Mouse (Mus musculus): ENCODE results near the gene Lrch3.

The Lrch3 gene

DNA sequence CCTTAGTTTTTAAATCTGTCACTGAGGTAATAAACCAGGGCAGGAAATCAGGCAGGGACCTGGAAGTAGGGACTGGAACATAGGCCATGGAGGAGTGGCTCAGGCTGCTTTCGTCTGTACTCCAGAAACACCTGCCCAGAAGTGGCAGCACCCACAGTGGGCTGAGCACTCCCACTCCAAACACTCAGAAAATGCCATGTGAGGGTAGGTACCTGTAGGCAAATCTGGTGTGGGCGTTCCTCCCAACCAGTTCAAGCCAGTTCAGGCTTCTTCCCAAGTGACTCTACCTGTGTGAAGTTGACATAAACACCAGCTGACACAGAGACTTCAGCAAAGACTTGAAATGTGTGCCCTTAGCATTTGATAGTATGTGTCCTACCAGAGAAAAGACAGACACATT, 70.7 kb downstream of the Lrch3 start:
- DNase-seq (ENCODE audit: low spot score), result no peak

DNA sequence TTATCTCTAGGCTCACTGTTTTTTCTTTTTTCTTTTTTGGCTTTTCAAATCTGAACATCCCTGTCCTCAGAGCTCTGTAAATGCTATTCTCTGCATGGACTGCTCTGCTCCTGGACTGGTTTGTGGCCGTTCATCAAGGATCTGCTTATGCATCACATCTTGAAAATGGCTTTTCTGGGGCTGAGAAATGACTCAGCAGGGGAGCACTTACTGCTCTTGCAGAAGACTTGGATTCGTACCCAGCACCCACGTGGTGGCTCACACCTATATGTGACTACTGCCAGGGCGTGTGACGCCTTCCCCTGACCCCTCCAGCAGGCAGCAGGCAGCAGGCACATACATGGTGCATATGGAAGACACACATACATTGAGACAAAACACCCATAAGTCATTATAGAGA, 78.3 kb downstream of the Lrch3 start:
- DNase-seq (ENCODE audit: low spot score), result no peak

DNA sequence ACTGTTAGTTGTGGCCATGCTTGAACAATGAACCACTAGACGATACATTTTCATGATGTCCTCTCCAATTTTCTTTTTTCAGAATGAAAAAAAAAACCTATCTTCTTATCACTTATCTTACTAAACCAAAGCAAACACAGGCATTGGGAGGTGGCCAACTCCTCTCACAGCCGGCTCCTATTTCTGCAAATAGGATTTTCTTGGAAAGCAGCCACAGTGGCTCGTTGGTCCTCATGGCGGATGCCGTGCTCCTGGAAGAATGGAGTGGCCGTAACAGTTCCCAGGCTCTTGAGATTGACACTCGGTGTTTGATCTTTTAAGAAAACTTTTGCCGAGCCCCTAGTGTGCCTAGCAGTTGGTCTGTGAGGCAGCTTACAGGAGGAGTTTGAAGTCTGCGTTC, 91.3 kb downstream of the Lrch3 start:
- DNase-seq (ENCODE audit: low spot score), result peak; percentile 5

GRCm38 (mm10) chr16:33006888-33007287, 93.0 kb downstream of the Lrch3 start:
- DNase-seq (ENCODE audit: low spot score), result no peak

- DNase-seq (ENCODE audit: low spot score), result no peak
These were observed 93.5 kb downstream of the Lrch3 start for GRCm38 (mm10) chr16:33007436-33007835.

- no peak for DNase-seq (ENCODE audit: low spot score)
These were observed 96.3 kb downstream of the Lrch3 start for GRCm38 (mm10) chr16:33010166-33010565.

DNA sequence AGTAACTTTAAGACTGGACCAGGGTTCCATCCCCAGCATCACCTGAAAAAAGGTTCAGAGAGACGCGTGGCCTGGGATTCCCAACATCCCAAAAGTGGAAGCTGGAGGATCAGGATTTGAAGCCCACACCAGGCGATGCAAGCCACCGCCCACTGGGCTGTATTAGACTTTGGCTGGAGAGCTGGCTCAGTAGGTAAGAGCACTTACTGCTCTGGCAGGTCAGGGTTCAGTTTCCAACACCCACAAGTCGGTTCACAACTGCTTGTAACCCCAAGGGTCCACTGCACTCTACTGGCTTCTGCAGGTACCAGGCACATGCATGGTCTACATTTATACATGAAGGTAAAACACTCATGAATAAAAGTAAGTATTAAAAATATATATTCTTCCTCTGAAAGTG, 99.9 kb downstream of the Lrch3 start:
- no peak for DNase-seq (ENCODE audit: low spot score)

DNA sequence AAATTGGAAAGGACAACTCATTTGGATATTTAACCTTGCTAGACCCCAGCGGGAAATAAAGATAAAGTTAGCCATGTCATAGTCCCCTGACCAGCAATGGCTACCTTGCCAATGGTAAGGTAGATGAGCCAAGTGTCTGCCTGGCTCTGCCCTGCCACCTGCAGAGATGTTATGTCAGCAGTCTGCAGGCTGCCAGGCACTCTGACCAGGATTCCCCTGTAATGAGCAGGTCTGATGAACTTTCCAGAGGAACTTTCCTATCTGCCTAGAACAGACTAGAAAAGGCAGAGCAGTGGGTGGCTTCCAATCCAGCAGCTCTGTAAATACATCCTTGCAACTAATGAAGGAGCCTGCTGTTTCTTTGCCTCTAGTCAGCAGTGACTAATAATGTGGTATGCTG, 101.0 kb downstream of the Lrch3 start:
- no peak for DNase-seq (ENCODE audit: low spot score)

GRCm38 (mm10) chr16:33015396-33015907, 101.6 kb downstream of the Lrch3 start:
- no peak for DNase-seq (ENCODE audit: low spot score)

DNA sequence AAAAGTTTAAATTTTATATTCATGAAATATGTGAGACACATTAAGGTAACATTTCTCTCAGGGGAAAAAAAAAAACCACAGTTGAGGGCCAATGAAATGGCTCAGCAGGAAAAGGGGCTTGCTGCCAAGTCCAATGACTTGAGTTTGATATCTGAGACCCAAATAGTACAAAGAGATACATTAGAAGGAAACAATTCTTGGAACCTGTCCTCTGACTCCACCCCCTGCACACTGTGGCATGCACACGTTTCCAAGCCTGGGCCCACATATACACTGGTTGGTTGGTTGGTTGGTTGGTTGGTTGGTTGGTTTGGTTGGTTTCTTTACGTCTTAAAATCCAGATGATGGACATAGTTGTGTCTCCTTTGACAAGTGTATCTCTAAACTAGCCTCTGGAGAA, 102.1 kb downstream of the Lrch3 start:
- no peak for DNase-seq (ENCODE audit: low spot score)

DNA sequence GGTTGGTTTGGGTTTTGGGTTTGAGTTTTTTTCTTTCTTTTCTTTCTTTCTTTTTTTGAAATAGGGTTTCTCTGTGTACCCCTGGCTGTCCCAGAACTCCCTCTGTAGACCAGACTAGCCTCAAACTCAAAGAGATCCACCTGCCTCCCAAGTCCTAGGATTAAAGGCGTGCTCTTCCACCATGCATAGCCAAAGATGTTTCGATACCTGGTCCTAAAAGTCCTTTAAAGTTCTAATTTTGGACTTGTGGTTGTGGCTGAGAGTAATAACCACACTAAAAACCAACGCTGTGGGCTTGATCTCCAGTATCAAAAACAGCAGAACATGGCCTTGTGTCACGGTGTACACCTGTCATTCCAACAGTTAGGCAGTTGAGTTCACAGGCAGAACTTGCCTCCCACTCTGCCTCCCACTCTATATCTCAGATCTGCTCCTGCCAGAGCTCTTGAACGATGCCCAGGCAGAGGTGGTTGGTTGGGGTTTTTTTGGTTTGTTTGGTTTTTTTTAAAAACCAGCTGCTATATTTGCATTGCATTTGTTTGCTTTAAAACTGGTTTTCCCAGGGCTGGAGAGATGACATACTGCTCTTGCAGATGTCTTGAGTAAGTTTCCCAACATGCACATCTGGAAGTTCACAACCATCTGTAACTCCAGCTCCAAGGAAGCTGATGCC, 103.9 kb downstream of the Lrch3 start:
- no peak for DNase-seq (ENCODE audit: low spot score)

- DNase-seq (ENCODE audit: low spot score), result no peak
These were observed 105.3 kb downstream of the Lrch3 start for GRCm38 (mm10) chr16:33019117-33019770.

DNA sequence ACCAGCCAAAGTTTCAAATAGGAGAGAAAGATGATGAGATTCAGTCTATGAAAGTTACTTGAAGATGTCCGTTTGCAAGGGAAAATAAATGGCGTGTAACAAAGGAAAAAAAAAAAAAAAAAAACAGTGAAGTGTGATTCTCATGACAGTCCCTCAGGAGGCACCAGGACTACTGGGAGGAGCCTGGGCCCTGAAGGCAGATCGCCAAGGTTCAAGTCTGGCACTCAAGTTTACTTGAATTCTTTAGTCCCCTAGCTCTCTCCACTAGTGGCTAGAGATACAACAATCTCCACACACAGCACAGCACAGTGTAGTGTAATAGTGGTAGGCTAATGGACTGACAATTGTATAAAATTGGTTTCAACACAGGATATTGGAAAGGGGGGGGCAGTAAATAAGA, 107.5 kb downstream of the Lrch3 start:
- no peak for DNase-seq (ENCODE audit: low spot score)

DNA sequence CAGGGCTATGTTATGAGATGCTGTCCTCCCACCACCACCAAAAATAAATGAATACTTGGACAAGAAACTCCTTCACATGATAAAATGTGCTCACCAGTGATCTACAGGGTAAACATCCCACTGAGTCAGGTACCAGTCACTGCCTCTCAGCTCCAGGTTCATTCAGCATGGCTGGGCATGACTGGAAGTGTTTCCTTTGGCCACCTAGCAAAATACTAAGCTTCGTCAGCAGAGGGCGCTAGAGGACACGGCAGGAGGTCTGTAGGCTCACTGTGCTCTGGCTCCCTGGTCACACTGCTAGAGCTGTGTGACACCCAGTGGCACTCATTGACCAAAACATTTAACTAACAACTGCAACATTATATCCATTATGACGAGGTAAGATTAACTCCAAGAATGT, 109.8 kb downstream of the Lrch3 start:
- DNase-seq (ENCODE audit: low spot score), result peak; percentile 88

GRCm38 (mm10) chr16:33024456-33025104, 110.7 kb downstream of the Lrch3 start:
- no peak for DNase-seq (ENCODE audit: low spot score)

GRCm38 (mm10) chr16:33026357-33026756, 112.5 kb downstream of the Lrch3 start:
- no peak for DNase-seq (ENCODE audit: low spot score)

DNA sequence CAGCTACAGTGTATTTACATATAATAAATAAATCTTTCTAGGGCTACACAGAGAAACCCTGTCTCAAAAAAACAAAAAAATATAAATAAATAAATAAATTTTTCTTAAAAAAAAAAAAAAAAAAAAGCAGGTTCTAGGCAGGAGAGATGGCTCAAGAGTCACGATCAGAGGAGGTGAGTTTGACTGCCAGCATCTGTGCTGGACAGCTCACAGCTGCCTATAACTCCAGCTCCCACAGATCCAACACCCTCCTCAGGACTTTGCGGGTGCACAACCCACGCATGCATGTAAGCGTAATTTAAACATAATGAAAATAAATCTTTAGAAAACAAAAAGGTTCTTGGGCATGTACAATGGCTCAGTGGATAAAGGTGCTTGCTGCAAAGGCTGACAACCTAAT, 122.1 kb downstream of the Lrch3 start:
- DNase-seq (ENCODE audit: low spot score), result no peak

- DNase-seq (ENCODE audit: low spot score), result no peak
These were observed 128.8 kb downstream of the Lrch3 start for GRCm38 (mm10) chr16:33042682-33043081.

DNA sequence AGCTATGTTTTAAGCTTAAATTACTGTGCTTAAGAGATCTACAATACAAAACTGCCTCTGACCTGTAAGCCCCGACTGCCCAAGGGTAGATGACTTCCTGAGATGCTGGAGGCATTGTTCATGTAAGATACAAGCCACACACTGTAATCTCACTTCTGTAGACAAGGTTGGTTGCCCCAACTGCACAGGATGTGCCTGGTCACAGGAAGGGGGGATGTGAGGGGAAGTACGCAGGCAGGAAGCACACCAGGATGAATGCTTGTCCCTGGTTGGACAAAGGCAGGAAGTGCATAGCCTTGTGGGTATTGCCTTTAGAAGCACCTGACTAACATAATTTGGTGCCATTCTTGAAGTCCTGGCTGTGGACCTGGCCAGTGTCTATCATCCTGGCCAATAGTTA, 129.4 kb downstream of the Lrch3 start:
- no peak for DNase-seq (ENCODE audit: low spot score)

DNA sequence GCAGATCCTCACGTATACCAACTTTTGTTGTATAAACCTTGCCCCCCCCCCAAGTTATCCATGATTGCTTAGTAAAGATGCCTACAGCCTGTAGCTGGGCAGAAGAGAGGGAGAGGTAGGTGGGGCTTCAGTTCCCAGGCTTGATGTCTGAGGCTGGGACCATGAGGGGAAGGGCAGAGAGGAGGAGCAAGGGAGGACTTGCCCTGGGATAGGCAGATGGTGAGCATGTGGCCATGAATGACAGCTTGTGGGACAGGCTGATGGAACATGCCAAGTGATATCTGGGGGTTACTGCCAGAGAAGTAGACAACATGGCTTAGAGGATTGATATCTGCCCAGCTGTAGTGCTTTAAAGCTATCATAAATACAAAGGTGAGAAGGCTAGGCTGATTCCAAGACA, 134.1 kb downstream of the Lrch3 start:
- DNase-seq (ENCODE audit: low spot score), result no peak

GRCm38 (mm10) chr16:33048686-33049085, 134.8 kb downstream of the Lrch3 start:
- no peak for DNase-seq (ENCODE audit: low spot score)

DNA sequence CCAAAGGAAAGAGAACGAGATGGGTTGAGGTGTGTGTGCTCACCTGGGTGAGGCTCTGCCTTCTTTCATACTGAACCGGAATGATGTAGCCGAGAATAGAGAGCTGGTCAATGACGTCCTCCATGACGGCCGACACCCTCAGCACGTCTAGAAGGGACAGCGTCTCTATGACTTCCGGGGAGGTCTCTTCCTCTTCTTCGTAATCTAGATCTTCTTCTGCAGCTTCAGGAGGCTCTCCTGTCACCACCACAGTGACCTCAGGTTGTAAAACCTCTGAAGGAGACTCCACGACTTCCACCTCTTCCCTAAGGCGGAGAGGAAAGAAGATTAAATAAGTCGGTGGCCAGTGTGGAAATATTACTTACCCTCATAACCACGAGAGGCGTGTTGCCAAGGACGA, 135.9 kb downstream of the Lrch3 start:
- DNase-seq (ENCODE audit: low spot score), result no peak

- DNase-seq (ENCODE audit: low spot score), result no peak
These were observed 139.2 kb downstream of the Lrch3 start for GRCm38 (mm10) chr16:33053141-33053540.

All from embryo, embryonic 10.5 days (tissue).